Mouse (Mus musculus) cerebellum, adult (tissue): ENCODE results near the gene Egfr.

ENCODE experiments used
- ATAC-seq: cut with Nextera tagmentation; 2 replicates; pipeline ENCODE4 v1.9.2; 2017; ENCODE audit warnings: mild to moderate bottlenecking, moderate library complexity, mixed read lengths; ENCODE audit not compliant: insufficient number of reproducible peaks, low FRiP score, low TSS enrichment

The Egfr gene

DNA sequence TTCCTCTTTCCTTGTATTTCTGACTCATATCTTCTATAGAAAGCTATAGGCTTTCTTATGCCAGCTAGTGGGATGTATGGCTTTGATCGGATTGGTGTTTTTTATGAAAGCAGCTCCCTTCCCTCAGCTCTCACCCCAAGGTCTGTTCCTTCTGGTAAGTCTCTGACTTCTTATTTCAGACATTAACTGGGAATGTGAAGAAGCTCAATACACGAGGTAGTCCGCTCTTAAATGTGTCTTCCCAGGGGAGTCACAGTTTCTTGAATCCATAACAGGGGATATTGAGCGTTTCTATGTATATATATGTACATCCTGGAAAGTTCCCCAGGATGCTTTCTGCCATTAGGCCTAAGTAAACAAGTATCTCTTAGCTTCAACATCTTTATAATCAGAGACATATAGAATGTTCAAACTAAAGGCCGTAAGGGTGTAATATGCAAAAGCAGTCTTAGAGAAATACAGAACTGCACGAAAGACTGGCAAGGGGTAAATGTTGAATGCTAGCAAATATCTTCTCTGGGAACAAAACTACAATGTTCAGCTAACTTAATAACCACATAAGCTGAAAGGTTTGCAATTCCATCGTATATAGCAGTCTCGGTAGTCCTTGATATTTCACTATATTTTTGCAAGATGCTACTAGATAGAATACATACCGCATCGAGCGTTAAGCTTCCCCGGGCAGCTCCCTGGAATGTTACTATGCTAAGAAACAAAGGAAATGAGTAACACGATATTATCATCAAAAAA, 198.4 kb downstream of the Egfr start:
- no peak for ATAC-seq

DNA sequence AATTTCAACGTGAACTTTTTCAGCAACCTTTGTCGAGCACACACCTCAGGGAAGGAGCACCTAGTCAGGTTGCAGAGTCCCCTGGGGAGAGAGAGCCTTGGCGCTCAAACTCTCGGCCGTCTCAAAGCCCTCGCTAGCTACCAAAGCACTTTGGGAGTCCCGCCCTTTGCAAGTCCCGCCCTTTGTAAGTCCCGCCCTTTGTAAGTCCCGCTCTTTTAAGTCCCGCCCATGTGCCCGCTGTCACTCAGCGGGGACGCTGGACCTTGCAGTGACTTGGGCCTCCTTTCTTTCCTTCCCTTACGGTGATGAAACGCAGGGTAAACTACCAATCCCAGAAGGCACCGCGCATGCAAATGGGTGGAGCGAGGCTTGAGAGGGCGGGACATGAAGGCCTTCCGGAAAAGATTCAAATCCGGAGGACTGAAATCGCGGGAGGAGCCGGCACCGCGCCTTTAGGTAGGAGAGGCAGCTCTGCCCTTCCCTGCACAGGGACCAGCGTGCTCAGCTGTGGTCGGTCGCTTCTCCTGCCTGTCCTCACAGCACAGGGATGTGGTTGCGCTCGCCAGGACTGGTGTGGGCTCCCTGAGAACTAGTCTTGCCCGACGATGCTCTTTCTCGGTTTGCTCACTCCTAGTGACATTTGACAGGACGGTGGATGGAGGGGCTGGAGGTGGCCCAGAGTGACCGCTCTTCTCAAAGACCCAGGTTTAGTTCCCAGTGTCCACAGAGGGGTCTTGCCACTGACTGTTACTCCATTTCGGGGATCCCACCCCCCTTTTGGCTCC, 199.2 kb downstream of the Egfr start, which contains the start of gene Fbxo48:
Gene Fbxo48, plus strand, starts transcription at position 400 of the 785 bp plus-strand sequence.
- peak; percentile 100 for ATAC-seq

DNA sequence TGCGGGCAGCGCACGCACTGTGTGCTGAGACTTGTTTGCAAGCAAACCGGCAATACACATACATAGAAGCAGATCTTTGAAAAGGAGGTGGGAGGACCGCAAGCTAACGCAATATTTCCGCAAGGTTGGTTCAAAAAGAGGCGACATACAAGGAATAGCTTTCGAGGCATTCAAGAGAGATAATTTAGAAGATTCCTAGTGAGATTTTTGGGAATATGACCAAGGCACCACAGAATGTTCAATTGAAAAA, 199.7 kb downstream of the Egfr start:
- ATAC-seq = no peak

DNA sequence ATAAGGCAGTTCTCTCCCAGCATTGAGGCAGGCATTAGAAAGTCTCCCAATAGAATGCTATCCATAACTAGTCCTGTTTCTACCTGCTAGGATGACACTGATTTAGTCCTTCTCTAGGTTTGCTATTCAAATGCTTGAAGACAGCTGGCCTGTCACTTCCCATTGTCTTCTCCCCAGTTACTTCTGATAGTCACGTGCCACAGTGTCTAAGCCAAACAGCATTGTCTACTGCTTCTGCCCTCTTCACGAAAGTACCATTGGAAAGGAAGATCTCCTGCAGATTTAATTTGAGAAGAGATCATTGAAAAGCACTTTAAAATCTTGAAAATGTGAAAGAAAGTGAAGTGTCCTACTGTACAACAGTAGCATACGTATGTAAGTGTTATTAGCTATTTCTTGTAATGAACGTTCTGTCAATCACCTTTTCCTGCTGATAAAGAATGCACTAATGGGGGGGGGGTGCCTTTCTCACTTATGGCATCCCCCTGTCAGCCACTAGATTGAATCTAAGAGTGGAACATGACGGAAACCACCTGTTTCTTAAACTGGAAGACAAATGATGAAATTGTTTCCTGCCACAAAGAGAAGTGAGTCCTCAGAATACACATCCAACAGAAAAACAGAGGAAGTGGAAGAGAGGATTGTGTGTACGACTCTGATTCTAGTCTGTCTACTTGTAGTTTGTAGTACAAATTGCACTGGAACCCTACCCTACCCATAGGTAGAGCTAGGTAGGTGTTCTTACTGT, 204.3 kb downstream of the Egfr start:
- ATAC-seq = no peak

DNA sequence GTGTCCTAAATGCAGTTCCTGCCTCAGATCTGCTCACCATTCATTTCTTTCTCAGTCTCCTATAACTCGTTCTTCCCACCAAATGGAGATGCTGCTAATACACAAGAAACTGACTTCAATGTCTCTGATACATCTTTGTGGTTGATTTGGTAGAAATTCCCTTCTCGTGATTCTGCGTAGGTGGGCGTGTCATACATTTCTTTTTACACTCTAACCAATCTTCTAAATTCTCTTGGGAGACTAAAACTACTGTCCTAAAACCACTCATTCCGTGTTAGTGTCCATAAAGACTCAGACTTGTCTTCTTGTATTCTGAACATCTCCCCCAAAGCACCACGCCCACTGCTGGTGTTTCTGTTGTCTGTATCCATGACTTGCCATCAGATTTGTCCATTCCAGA, 205.0 kb downstream of the Egfr start:
- no peak for ATAC-seq

GRCm38 (mm10) chr11:16958520-16958919, 206.5 kb downstream of the Egfr start:
- ATAC-seq = no peak
